Mouse (Mus musculus) lung, postnatal 14 days (tissue): Measurements from ENCODE around the gene Pdzd4.

ENCODE experiments used
- DNase-seq: peaks from one replicate; pipeline ENCODE4 v3.0.0; 2021

Gene Pdzd4

GRCm38 (mm10) chrX:73824185-73825151, at the start of gene Pdzd4:
Gene Pdzd4 (minus strand): TSS chrX:73824969.
- DNase-seq = peak; percentile 51

GRCm38 (mm10) chrX:73871956-73872355, 47.2 kb upstream of the Pdzd4 start:
- no peak for DNase-seq

GRCm38 (mm10) chrX:73871474-73871873, 46.7 kb upstream of the Pdzd4 start:
- no peak for DNase-seq

- peak; percentile 36 for DNase-seq
Observed at GRCm38 (mm10) chrX:73869334-73869733, 44.6 kb upstream of the Pdzd4 start.

GRCm38 (mm10) chrX:73867852-73868251, 43.1 kb upstream of the Pdzd4 start:
- no peak for DNase-seq

GRCm38 (mm10) chrX:73867256-73867655, 42.5 kb upstream of the Pdzd4 start:
- DNase-seq = no peak

- no peak for DNase-seq
Observed at GRCm38 (mm10) chrX:73864692-73865091, 39.9 kb upstream of the Pdzd4 start.

- DNase-seq = no peak
Observed at GRCm38 (mm10) chrX:73855087-73855408, 30.3 kb upstream of the Pdzd4 start.

GRCm38 (mm10) chrX:73854326-73855086, 29.7 kb upstream of the Pdzd4 start:
- DNase-seq = no peak

- no peak for DNase-seq
Observed at GRCm38 (mm10) chrX:73836691-73837090, 11.9 kb upstream of the Pdzd4 start.

GRCm38 (mm10) chrX:73835731-73836130, 11.0 kb upstream of the Pdzd4 start:
- DNase-seq = no peak

- DNase-seq = no peak
Observed at GRCm38 (mm10) chrX:73823747-73824146, 1.0 kb downstream of the Pdzd4 start.

GRCm38 (mm10) chrX:73816596-73817314, 8.0 kb downstream of the Pdzd4 start:
- no peak for DNase-seq

- no peak for DNase-seq
Observed at GRCm38 (mm10) chrX:73815072-73815471, 9.7 kb downstream of the Pdzd4 start.

GRCm38 (mm10) chrX:73805814-73806213, 19.0 kb downstream of the Pdzd4 start:
- no peak for DNase-seq

- peak; percentile 77 for DNase-seq
Observed at GRCm38 (mm10) chrX:73798502-73798901, 26.3 kb downstream of the Pdzd4 start.

GRCm38 (mm10) chrX:73797511-73797910, 27.3 kb downstream of the Pdzd4 start:
- no peak for DNase-seq

GRCm38 (mm10) chrX:73793505-73793904, 31.3 kb downstream of the Pdzd4 start:
- DNase-seq = no peak

- no peak for DNase-seq
Observed at GRCm38 (mm10) chrX:73793039-73793438, 31.7 kb downstream of the Pdzd4 start.

GRCm38 (mm10) chrX:73788501-73788900, 36.3 kb downstream of the Pdzd4 start:
- DNase-seq = no peak

- no peak for DNase-seq
Observed at GRCm38 (mm10) chrX:73787225-73787558, 37.6 kb downstream of the Pdzd4 start.

GRCm38 (mm10) chrX:73786364-73787224, 38.2 kb downstream of the Pdzd4 start, which contains the start of the genes Idh3g and Ssr4:
Gene Idh3g (minus strand): TSS chrX:73786897.
Gene Ssr4 (plus strand): TSS chrX:73787028.
- DNase-seq = peak; percentile 91
